ENCODE assay signal across 8 mouse cellular contexts in the genomic region with DNA sequence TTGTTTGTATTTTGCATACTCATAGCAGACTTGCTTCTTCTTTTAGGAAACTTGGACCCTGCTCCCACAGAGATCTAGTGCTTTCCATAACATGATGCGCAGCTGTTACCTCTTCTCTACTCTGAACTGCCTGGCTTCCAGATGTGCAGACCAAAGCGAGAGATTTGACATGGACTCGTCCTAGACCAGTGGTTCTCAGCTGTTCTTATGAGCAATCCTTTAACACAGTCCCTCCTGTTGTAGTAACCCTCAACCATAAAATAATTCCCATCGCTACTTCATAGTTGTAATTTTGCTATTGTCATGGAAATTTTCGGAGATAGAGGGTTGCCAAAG.
DNase-seq lines count a peak whose midpoint lies in the region; ATAC-seq and TF ChIP-seq lines count a peak whose summit lies in the region.

No protein-coding gene starts in this region.

- no peaks in the 10 kb centered on the region for H3K9me3 ChIP-seq in forebrain, embryonic 13.5 days (replicated peaks)
- no peaks in the 10 kb centered on the region for H3K9me3 ChIP-seq in limb, embryonic 11.5 days (ENCODE audit: control insufficient read depth, low read length)
- H3K9me3 ChIP-seq in neural tube, embryonic 14.5 days (ENCODE audit: control insufficient read depth, low read length), result no peaks in the 10 kb centered on the region

- no peaks in the 10 kb centered on the region for H3K36me3 ChIP-seq in forebrain, embryonic 13.5 days (ENCODE audit: poor library complexity, severe bottlenecking)
- no peaks in the 10 kb centered on the region for H3K36me3 ChIP-seq in limb, embryonic 11.5 days (ENCODE audit: control insufficient read depth, insufficient read depth, low read length)
- no peaks in the 10 kb centered on the region for H3K36me3 ChIP-seq in neural tube, embryonic 14.5 days (ENCODE audit: control insufficient read depth, insufficient read depth, low read length)

- intact Hi-C loops in left cerebral cortex, adult 2 months (cut with DNase I), result no loop called here

- no peak for DNase-seq in left cerebral cortex, adult 2 months (ENCODE audit: extremely low spot score in 1 of 2, low spot score in 2 of 2)
- no peak for DNase-seq in left cerebral cortex, adult 9 months (ENCODE audit: low spot score in 2 of 2)
- no peak for DNase-seq in limb, embryonic 11.5 days (ENCODE audit: low spot score)
- DNase-seq in layer of hippocampus, postnatal 36 days, result no peak
- no peak for DNase-seq in thymus, postnatal 10 days (ENCODE audit: low spot score in 2 of 2)
- no peak for DNase-seq in MN1 (ENCODE audit: low spot score)

- peak overlapping the region; percentile 75; the same call in 1 of the 2 replicates for H3K9ac ChIP-seq in forebrain, embryonic 13.5 days
- H3K9ac ChIP-seq in limb, embryonic 11.5 days (ENCODE audit: low read length), result no peak overlapping the region
- H3K9ac ChIP-seq in neural tube, embryonic 14.5 days (replicated peaks; ENCODE audit: low read depth, low read length), result no peak overlapping the region

- peaks cover 17% of the 10 kb centered on the region for H3K4me1 ChIP-seq in forebrain, embryonic 13.5 days
- H3K4me1 ChIP-seq in limb, embryonic 11.5 days (ENCODE audit: control insufficient read depth, insufficient read depth, low read length), result peaks cover 2% of the 10 kb centered on the region; the same call in 1 of the 2 replicates
- H3K4me1 ChIP-seq in neural tube, embryonic 14.5 days (ENCODE audit: control insufficient read depth, insufficient read depth, low read length), result peaks cover 9% of the 10 kb centered on the region

- no peaks in the 10 kb centered on the region; the same call in 1 of the 2 replicates for H3K27me3 ChIP-seq in forebrain, embryonic 13.5 days
- no peaks in the 10 kb centered on the region for H3K27me3 ChIP-seq in limb, embryonic 11.5 days (ENCODE audit: control insufficient read depth, insufficient read depth, low read length)
- H3K27me3 ChIP-seq in neural tube, embryonic 14.5 days (ENCODE audit: control insufficient read depth, insufficient read depth, low read length), result no peaks in the 10 kb centered on the region

- H3K4me2 ChIP-seq in forebrain, embryonic 13.5 days, result peak overlapping the region; percentile 75
- H3K4me2 ChIP-seq in limb, embryonic 11.5 days (ENCODE audit: low read depth, severe bottlenecking), result peak overlapping the region; percentile 92; the same call in 1 of the 2 replicates
- H3K4me2 ChIP-seq in neural tube, embryonic 14.5 days (ENCODE audit: low read depth, low read length), result peak overlapping the region; percentile 79

- H3K4me3 ChIP-seq in left cerebral cortex, adult 2 months, result peak overlapping the region; percentile 50; the same call in 1 of the 2 replicates
- H3K4me3 ChIP-seq in forebrain, embryonic 13.5 days, result peak overlapping the region; percentile 50
- peak overlapping the region; percentile 49; the same call in 1 of the 2 replicates for H3K4me3 ChIP-seq in limb, embryonic 11.5 days (ENCODE audit: low read depth, low read length)
- H3K4me3 ChIP-seq in neural tube, embryonic 14.5 days (ENCODE audit: low read depth, low read length), result peak overlapping the region; percentile 42

- WGBS in forebrain, embryonic 13.5 days, result 55% methylated on average over 5 of the region's 5 CpGs
- WGBS in limb, embryonic 11.5 days, result 53% methylated on average over 5 of the region's 5 CpGs
- 23% methylated on average over 5 of the region's 5 CpGs for WGBS in neural tube, embryonic 14.5 days

- H3K27ac ChIP-seq in left cerebral cortex, adult 2 months, result no peak overlapping the region; the same call in 1 of the 2 replicates
- H3K27ac ChIP-seq in forebrain, embryonic 13.5 days, result peak overlapping the region; percentile 57
- no peak overlapping the region for H3K27ac ChIP-seq in limb, embryonic 11.5 days (replicated peaks; ENCODE audit: low read depth, low read length)
- peak overlapping the region; percentile 88 for H3K27ac ChIP-seq in neural tube, embryonic 14.5 days (ENCODE audit: low read depth, low read length)

- peak; percentile 22; the same call in 1 of the 2 replicates for ATAC-seq in forebrain, embryonic 13.5 days
- ATAC-seq in limb, embryonic 11.5 days (ENCODE audit: insufficient number of reproducible peaks, low FRiP score, low TSS enrichment, low read depth), result no peak
- no peak for ATAC-seq in neural tube, embryonic 14.5 days (ENCODE audit: low read depth)

- TF ChIP-seq CTCF in left cerebral cortex, adult 2 months (IDR thresholded peaks at IDR 0.05), result no peak

Comparison
In these comparisons a context has a peak if more than half of its experiments do, and no peak if none do; other contexts are left out.
1. H3K27ac ChIP-seq: peak in forebrain, embryonic 13.5 days (single experiment) and neural tube, embryonic 14.5 days (single experiment); none in left cerebral cortex, adult 2 months (single experiment) and limb, embryonic 11.5 days (single experiment).
2. Peak in every context shown above with its lines, with median percentiles within 50 percentile points of each other: H3K4me3 ChIP-seq and H3K4me2 ChIP-seq.